Mouse (Mus musculus): ENCODE data around the gene Dvl3. TPM values are rescaled to one million over a fixed set of nuclear protein-coding genes. Genes with fewer than 3 reads are reported as not detected.

Dvl3 gene
- total RNA-seq, 2 experiments from 2014 or later: 70.6 to 73.1 TPM

- DNase-seq: no peak
Observed at GRCm38 (mm10) chr16:20497980-20498676, 18.7 kb upstream of the Dvl3 start.

DNA sequence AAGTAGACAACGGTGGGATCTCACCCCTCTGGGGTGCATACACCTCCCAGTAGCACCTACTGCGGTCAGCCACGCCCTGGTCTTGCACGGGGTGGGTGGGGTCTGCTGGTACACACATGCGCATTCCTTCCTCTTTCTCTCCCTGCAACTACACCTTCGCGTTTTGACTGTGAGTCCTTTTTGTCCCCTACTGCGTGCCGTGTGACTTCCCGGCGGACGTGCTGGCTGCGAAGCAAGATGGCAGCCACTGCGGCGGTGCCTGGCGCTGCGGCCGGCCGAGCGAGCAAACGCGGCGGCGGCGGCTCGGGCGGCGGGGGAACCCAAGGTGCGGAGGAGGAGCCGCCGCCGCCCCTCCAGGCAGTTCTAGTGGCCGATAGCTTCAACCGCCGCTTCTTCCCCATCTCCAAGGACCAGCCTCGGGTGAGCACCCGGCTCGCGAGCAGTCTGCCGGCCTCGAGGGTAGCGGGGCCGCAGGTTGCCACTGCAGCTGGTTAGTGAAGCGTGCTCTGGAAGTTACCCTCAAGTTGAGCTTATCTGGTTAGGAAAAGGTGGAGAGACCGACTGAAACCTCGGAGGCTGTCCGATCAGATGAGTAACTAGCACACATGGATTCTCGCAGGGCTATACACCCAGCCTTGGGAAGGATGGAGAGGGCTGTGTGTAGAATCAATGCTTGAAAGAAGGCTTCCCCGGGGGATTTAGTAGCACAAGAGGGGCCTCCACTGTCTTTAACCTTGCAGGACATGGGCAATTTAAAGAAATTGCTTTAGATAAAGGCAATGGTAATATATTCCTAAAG is 17.9 kb upstream of the Dvl3 start, which contains the start of gene Eif2b5:
Gene Eif2b5 (plus strand): TSS at position 141 of the 799 bp plus-strand sequence.
- peak; percentile 92 for DNase-seq

DNA sequence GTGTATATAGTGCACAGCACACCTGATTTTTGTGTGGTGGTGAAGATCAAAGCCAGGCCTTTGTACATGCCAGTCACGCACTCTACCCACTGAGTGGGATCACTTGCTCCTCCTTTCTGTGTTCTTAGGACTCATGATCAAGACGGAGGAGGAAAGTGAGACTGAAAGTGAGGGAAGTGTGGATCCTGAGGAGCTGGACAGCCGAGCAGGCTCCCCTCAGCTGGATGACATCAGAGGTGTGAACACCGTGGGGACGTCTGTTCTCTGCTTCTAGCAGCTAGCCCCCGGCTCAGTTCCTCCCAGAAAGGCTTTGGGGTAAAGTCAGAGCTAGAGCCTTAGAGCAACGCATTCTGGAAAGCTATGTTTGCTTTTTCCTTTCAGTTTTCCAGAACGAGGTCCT is 10.8 kb upstream of the Dvl3 start:
- DNase-seq: no peak

DNA sequence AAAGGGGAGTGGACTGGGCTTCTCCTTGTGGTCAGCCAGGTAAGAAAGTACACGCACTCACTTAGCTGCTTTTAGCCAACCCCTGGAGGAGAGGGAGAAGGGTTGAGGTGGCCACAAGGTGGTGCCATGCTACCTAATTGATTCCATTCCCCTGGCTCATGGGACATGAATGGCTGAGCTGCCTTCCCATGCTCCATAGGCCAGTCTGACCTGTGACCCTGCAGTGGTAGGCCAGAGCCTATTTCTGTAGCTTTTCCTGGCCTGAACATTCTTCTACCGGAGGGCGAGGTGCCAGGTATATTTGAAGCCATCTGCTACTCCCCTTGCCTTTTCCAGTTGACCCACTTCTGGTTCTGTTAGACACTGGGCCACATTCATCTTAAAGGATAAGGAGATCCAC is 7.4 kb upstream of the Dvl3 start:
- DNase-seq: peak; percentile 54

DNA sequence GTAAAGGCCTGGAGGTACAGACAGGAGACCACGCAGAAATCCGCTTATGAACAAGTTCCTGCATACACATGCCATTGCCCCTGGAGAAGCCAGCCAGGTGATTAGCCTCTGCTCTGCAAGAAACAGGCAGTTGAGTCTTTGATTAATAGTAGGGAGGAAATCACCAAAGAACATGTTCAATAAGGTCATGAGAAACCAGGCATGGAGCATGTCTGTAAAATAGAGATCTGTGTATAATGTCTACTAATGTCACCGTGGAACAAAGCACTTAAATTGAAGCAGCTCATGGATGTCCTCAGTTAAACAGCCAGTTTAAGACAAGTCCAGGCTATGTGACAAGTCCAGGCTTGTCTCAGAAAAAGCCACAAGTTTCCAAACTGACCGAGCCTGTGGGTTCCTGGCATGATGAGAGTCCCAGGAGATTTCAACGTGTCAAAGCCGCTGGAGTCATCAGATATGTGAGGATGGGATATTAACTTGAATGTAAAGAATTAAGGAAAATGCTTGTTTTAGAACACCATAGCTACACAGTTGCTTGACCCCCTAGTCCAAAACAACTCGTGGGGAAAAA is 5.4 kb upstream of the Dvl3 start:
- DNase-seq: no peak

DNA sequence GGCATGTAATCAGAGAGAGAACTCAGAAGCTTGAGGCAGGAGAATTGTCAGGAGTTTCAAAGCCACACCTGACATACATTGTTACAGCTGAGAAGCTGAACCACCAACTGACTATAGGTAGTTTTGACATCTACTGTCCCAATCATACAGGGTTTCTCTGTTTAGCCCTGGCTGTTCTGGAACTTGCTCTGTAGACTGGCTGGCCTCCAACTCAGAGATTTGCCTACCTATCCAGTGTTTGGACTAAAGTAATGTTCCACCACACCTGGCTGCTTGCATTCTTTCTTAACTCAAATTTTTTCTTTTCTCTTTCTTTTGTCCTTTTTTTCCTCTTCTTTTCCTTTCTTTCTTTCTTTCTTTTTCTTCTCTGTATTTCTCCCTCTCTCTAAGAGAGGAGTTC is 750 bp upstream of the Dvl3 start:
- DNase-seq: no peak

DNA sequence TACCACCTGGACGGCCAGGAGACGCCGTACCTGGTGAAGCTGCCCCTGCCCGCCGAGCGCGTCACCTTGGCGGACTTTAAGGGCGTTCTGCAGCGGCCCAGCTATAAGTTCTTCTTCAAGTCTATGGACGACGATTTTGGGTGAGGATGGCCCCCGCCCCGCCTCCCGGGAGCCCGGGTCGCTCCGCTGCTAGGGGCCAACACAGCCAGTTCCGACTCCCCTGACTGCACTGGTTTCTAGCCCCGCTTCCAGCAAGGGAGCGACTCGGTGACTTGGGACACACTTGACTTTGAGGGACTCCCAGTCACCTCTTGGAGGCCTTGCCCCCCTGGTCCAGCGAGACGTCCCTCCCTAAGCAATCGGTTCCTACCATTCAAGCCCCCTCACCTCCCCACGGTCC is 434 bp downstream of the Dvl3 start:
- peak; percentile 45 for DNase-seq

GRCm38 (mm10) chr16:20517701-20518374 is 1.1 kb downstream of the Dvl3 start:
- peak; percentile 51 for DNase-seq

- DNase-seq: no peak
Observed at GRCm38 (mm10) chr16:20523886-20524285, 7.1 kb downstream of the Dvl3 start.

GRCm38 (mm10) chr16:20528779-20529178 is 12.0 kb downstream of the Dvl3 start:
- DNase-seq: no peak

DNA sequence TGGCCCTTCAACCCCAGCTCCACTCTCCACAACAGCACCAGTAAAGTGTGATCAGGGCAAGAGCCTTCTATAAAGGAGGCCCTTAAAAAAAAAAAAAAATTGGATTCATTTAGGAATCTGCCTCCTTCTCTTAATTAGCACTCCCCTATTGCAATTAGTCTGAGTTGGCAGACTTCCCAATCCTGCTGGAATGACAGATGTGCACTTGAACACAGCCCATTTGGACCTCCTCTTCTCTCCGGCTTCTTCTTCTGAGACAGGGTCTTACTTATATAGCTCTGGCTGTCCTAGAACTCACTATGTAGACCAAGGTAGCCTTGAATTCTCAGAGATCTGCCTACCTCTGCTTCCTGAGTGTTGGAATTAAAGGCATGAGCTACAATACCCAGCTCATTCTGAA is 12.6 kb downstream of the Dvl3 start:
- DNase-seq: no peak

- no peak for DNase-seq
Observed at GRCm38 (mm10) chr16:20530941-20531340, 14.2 kb downstream of the Dvl3 start.

- DNase-seq: no peak
Observed at GRCm38 (mm10) chr16:20534617-20535295, 18.0 kb downstream of the Dvl3 start.

DNA sequence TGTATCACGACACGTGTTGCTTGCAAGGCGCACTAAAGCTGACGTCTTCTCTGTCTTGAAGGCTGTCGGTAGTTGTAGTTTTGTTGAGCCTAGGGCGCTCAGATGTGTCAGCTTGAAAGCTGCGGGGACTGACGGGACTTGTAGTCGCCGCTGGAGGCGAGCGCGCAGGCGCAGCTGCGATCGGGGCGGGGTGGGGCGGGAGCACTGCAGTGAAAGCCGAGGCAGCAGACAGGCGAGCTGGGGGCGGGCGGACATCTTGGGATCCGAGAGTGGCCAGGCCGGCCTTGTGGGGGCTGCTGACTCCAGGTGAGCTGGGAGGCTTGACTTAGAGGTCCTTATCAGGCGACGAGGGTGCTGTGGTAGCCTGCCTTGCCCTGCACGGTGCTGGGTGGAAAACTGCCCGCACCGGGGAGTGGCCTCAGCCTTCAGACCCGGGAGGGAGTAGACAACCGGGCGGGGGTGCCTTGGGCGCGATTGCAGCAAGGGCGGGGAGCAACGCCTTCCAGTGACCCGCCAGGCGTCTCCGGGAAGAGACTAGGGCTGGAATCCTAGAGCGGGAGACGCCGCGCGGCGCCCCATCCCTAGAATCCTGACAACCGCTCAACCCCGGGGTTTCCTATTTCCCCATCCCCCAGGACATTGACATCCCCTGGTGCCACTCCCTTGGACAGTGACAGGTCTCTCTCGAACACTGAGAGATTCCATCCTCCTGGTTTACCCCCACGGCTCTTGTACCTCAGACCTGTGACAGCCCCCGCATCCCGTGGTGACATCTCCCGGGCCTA is 18.7 kb downstream of the Dvl3 start, which contains the start of gene Ap2m1:
Gene Ap2m1 (plus strand): TSS at position 183 of the 785 bp plus-strand sequence.
- DNase-seq: peak; percentile 94

GRCm38 (mm10) chr16:20536081-20536665 is 19.4 kb downstream of the Dvl3 start:
- no peak for DNase-seq

DNA sequence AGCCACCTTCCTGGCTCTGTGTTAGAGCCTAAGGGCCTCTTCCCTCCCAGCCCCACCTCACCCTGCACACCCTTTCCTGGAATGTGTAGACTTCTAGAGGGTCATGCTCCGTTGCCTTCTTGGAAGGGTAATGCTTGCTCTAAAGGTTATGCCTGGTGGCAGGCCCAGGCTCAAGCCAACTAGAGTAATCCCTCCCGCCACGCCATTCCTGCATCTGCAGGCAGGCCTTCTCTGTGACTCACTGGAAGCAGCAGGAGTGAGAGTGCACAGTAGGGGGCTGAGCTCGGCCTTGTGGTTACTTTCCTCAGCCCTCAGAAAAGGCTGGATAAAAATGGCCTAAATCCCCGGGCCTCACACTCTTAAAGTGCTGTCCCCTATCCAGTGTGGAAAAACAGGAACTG is 20.3 kb downstream of the Dvl3 start:
- DNase-seq: peak; percentile 18

- DNase-seq: no peak
Observed at GRCm38 (mm10) chr16:20537601-20538320, 21.0 kb downstream of the Dvl3 start.

- no peak for DNase-seq
Observed at GRCm38 (mm10) chr16:20539649-20540048, 22.9 kb downstream of the Dvl3 start.

- no peak for DNase-seq
Observed at GRCm38 (mm10) chr16:20540438-20540837, 23.7 kb downstream of the Dvl3 start.

- DNase-seq: no peak
Observed at GRCm38 (mm10) chr16:20545696-20546095, 28.9 kb downstream of the Dvl3 start.

Measured in heart, postnatal 4 days (tissue).